Mouse (Mus musculus) stomach, postnatal 0 days (tissue): ENCODE measurements around the gene Dio1. TPM values are rescaled to one million over a fixed set of nuclear protein-coding genes. Genes with fewer than 3 reads are reported as not detected.

Experiments used
- ATAC-seq: fragments of 200-750 bp; cut with Nextera tagmentation; 2 replicates; pipeline ENCODE4 v1.8.0; 2017; ENCODE audit not compliant: low FRiP score, low TSS enrichment
- DNase-seq: peaks from one replicate; pipeline ENCODE4 v3.0.0-alpha.2; 2016; ENCODE audit warnings: low spot score
- H3K27ac ChIP-seq: fragments of 300-500 bp; sonication (generic); replicated peaks from 2 replicates; pipeline ENCODE4 v1.5.1; 2014; ENCODE audit warnings: mild to moderate bottlenecking, control low read depth
- H3K27me3 ChIP-seq: fragments of 300-500 bp; sonication (generic); 2 replicates; pipeline ENCODE4 v1.6.1; 2014; ENCODE audit warnings: low read length; ENCODE audit not compliant: control insufficient read depth, insufficient read depth
- H3K36me3 ChIP-seq: fragments of 300-500 bp; sonication (generic); 2 replicates; pipeline ENCODE4 v1.6.1; 2014; ENCODE audit warnings: low read length, mixed read lengths; ENCODE audit not compliant: control insufficient read depth, insufficient read depth
- H3K4me1 ChIP-seq: fragments of 300-500 bp; sonication (generic); replicated peaks from 2 replicates; pipeline ENCODE4 v1.6.1; 2014; ENCODE audit warnings: antibody characterized with exemption; ENCODE audit not compliant: control insufficient read depth, insufficient read depth
- H3K4me2 ChIP-seq: fragments of 300-500 bp; sonication (generic); replicated peaks from 2 replicates; pipeline ENCODE4 v1.6.1; 2014; ENCODE audit warnings: low read depth, mild to moderate bottlenecking, control low read depth, moderate library complexity
- H3K4me3 ChIP-seq: fragments of 300-500 bp; sonication (generic); 2 replicates; pipeline ENCODE4 v1.5.1; 2014; ENCODE audit warnings: low read depth, low read length, control low read depth
- H3K9ac ChIP-seq: fragments of 300-500 bp; sonication (generic); 2 replicates; pipeline ENCODE4 v1.6.1; 2014; ENCODE audit warnings: mild to moderate bottlenecking, low read length, control low read depth, mixed read lengths
- H3K9me3 ChIP-seq: fragments of 300-500 bp; sonication (generic); 2 replicates; pipeline ENCODE4 v1.6.1; 2016; ENCODE audit warnings: low read length; ENCODE audit not compliant: control insufficient read depth
- CTCF ChIP-seq: IDR thresholded peaks from 2 replicates; pipeline ENCODE4 v1.5.1; 2016; ENCODE audit warnings: antibody characterized with exemption, low read depth, mild to moderate bottlenecking, moderate library complexity
- EP300 ChIP-seq: optimal IDR thresholded peaks from 2 replicates; pipeline ENCODE3; 2016; ENCODE audit warnings: antibody characterized with exemption
- WGBS: fragments of 180-500 bp; shearing (Covaris S2); extraction: QIAGEN DNeasy Blood & Tissue Kit; methylation state at CpG from one replicate; pipeline ENCODE4 v1.1.7; 2014; 5-methylcytosine and 5-hydroxymethylcytosine counted together
- polyA plus RNA-seq: library from polyadenylated mRNA; unstranded; fragments of >200 nt; fragmentation: Nextera tagmentation; extraction: Ambion mirVana; gene quantifications from 2 replicates; pipeline ENCODE4 v1.2.1, GENCODE M21; 2015

Gene Dio1
- polyA plus RNA-seq, 1 experiment from 2014 or later = 0.93 TPM

GRCm38 (mm10) chr4:107254414-107254813, 52.6 kb downstream of the Dio1 start:
- Histone ChIP-seq H3K27ac (peak overlapping the region; percentile 79; the same call in 1 of the 2 replicates), H3K9me3 (no peaks in the 10 kb centered on the region), H3K4me3 (peak overlapping the region; percentile 68), H3K4me1 (0 out of 2 replicates have a peak, but pooled peaks cover 2% of the 10 kb centered on the region), H3K4me2 (peak overlapping the region; percentile 57), H3K9ac (peak overlapping the region; percentile 81), H3K27me3 (no peaks in the 10 kb centered on the region), H3K36me3 (no peaks in the 10 kb centered on the region)
- DNase-seq (no peak), ATAC-seq (no peak)
- no peak for TF ChIP-seq EP300
- TF ChIP-seq CTCF = no peak
- WGBS = 33% methylated on average over 3 of the region's 3 CpGs

- peak; percentile 98 for ATAC-seq
These were observed 53.6 kb downstream of the Dio1 start, which contains the start of the genes Lrrc42 and Hspb11 for GRCm38 (mm10) chr4:107253125-107254091. TSS of gene Lrrc42 (minus strand) at chr4:107253532. TSS of gene Hspb11 (plus strand) at chr4:107253593.

GRCm38 (mm10) chr4:107252522-107252921, 54.4 kb downstream of the Dio1 start:
- WGBS = 0% methylated on average over 11 of the region's 11 CpGs
- no peaks in the 10 kb centered on the region for H3K27me3 ChIP-seq
- no peaks in the 10 kb centered on the region for H3K9me3 ChIP-seq
- DNase-seq = no peak
- H3K27ac ChIP-seq = no peak overlapping the region
- ATAC-seq = no peak
- peak overlapping the region; percentile 68 for H3K4me3 ChIP-seq
- peak overlapping the region; percentile 71 for H3K9ac ChIP-seq
- TF ChIP-seq CTCF (no peak), EP300 (no peak)
- H3K4me2 ChIP-seq = peak overlapping the region; percentile 73
- H3K36me3 ChIP-seq = no peaks in the 10 kb centered on the region
- 0 out of 2 replicates have a peak, but pooled peaks cover 2% of the 10 kb centered on the region for H3K4me1 ChIP-seq

More at GRCm38 (mm10) chr4:107253125-107254091, 53.6 kb downstream of the Dio1 start, which contains the start of the genes Lrrc42 and Hspb11:
- Histone ChIP-seq H3K9ac (peak within 1 kb of the TSS; percentile 81), H3K36me3 (no peaks in the 10 kb centered on the region), H3K27ac (peak within 1 kb of the TSS; percentile 79), H3K9me3 (no peaks in the 10 kb centered on the region), H3K27me3 (no peaks in the 10 kb centered on the region), H3K4me2 (peak within 1 kb of the TSS; percentile 73), H3K4me1 (0 out of 2 replicates have a peak, but pooled peaks cover 2% of the 10 kb centered on the region), H3K4me3 (peak within 1 kb of the TSS; percentile 68)
- no peak for TF ChIP-seq EP300
- peak; percentile 62 for TF ChIP-seq CTCF
- peak; percentile 99 for DNase-seq
- 1% methylated on average over 81 of the region's 101 CpGs for WGBS

- Histone ChIP-seq H3K4me1 (0 out of 2 replicates have a peak, but pooled peaks cover 2% of the 10 kb centered on the region), H3K4me2 (no peak overlapping the region), H3K9ac (no peak overlapping the region), H3K27ac (no peak overlapping the region), H3K4me3 (no peak overlapping the region), H3K36me3 (no peaks in the 10 kb centered on the region), H3K9me3 (no peaks in the 10 kb centered on the region), H3K27me3 (no peaks in the 10 kb centered on the region)
- DNase-seq (peak; percentile 27), ATAC-seq (no peak)
- TF ChIP-seq CTCF (peak; percentile 90), EP300 (no peak)
- 15% methylated on average over 4 of the region's 4 CpGs for WGBS
These were observed 56.5 kb downstream of the Dio1 start for GRCm38 (mm10) chr4:107250494-107250893.

DNA sequence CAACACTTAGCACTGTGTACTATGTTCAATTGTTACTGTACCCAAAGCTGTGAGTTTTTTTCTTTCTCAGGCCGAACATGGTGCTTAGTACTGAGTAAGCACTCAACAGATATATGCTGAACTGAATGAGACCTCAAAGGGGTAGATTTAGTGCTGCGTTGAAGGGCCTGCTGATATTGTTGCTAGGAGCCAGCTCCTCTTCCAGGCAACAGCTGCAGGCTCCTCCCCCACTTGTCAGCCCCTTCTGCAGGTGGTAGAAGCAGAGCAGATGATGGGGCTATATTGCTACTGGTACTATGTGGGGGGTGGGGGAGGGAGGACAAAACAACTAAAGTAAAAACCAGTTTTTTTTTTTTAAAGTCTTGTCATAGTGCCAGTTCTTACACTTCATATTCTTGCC, 57.5 kb downstream of the Dio1 start:
- DNase-seq = no peak
- WGBS = 66% methylated on average over 2 of the region's 2 CpGs
- 0 out of 2 replicates have a peak, but pooled peaks cover 2% of the 10 kb centered on the region for H3K4me1 ChIP-seq
- no peak for ATAC-seq
- H3K27me3 ChIP-seq = no peaks in the 10 kb centered on the region
- no peak overlapping the region for H3K4me3 ChIP-seq
- no peak for TF ChIP-seq EP300
- no peak for TF ChIP-seq CTCF
- H3K9ac ChIP-seq = no peak overlapping the region
- H3K9me3 ChIP-seq = no peaks in the 10 kb centered on the region
- no peaks in the 10 kb centered on the region for H3K36me3 ChIP-seq
- no peak overlapping the region for H3K4me2 ChIP-seq
- no peak overlapping the region for H3K27ac ChIP-seq
